Comparison of ENCODE assay signal across 8 mouse cellular contexts in genomic region chr8:8689454-8690145, GRCm38 (mm10). TPM values are rescaled to one million over a fixed set of nuclear protein-coding genes. Genes with fewer than 3 reads are reported as not detected.
DNase-seq lines count a peak whose midpoint lies in the region; ATAC-seq lines count a peak whose summit lies in the region.

No protein-coding gene starts in this region.

- intact Hi-C loops in gastrocnemius, postnatal 36 days (cut with DNase I): loop anchor here (1.0 to 10.0 kb wide), 2 partner anchors 27 to 305 kb away; no protein-coding TSS in a partner anchor
- intact Hi-C loops in left cerebral cortex, postnatal 36 days (cut with DNase I): no loop called here

- DNase-seq in adrenal gland, adult (ENCODE audit: inconsistent age in 2 of 2, low spot score in 1 of 2): peak; percentile 77 to 86
- peak; percentile 68 for DNase-seq in embryo, embryonic 10.5 days (ENCODE audit: low spot score)
- DNase-seq in gastrocnemius, postnatal 36 days: peak; percentile 26 to 46
- DNase-seq in left cerebral cortex, postnatal 36 days (ENCODE audit: low spot score in 2 of 2): peak; percentile 68 to 72
- DNase-seq in mesoderm, embryonic 11.5 days (ENCODE audit: low read depth, low spot score): peak; percentile 61
- DNase-seq in right cerebral cortex, postnatal 4 days: peak; percentile 64
- DNase-seq in urinary bladder, postnatal 4 days (ENCODE audit: low spot score in 2 of 2): peak; percentile 63 to 67

- H3K4me1 ChIP-seq in intestine, embryonic 15.5 days (replicated peaks): peaks cover 20% of the 10 kb centered on the region

- H3K27me3 ChIP-seq in intestine, embryonic 15.5 days (replicated peaks): no peaks in the 10 kb centered on the region

- under 1% methylated on average over 66 of the region's 68 CpGs for WGBS in intestine, embryonic 15.5 days

- peak overlapping the region; percentile 92 for H3K27ac ChIP-seq in intestine, embryonic 15.5 days

- H3K9me3 ChIP-seq in intestine, embryonic 15.5 days: no peaks in the 10 kb centered on the region

- peak overlapping the region; percentile 92 for H3K9ac ChIP-seq in intestine, embryonic 15.5 days

- peak overlapping the region; percentile 68 for H3K4me2 ChIP-seq in intestine, embryonic 15.5 days (replicated peaks)

- H3K36me3 ChIP-seq in intestine, embryonic 15.5 days: no peaks in the 10 kb centered on the region

- ATAC-seq in intestine, embryonic 15.5 days: peak; percentile 79

- H3K4me3 ChIP-seq in intestine, embryonic 15.5 days (replicated peaks): peak overlapping the region; percentile 65

RNA-seq across cellular contexts. Expression of gene Arglu1, which starts 0.7 kb away (rescaled TPM):
- total RNA-seq in gastrocnemius, postnatal 36 days (2021): 10 to 100 TPM; 31.0 to 34.5 TPM
- polyA plus RNA-seq in intestine, embryonic 15.5 days (2015; fragmentation: Nextera tagmentation; extraction: Ambion mirVana): 107 and 121 TPM in 2 replicates
- total RNA-seq in left cerebral cortex, postnatal 36 days (2021): 100 to 1,000 TPM in 1 of 2 experiments, 10 to 100 TPM in 1; 74.8 to 112 TPM

RNA-seq across cellular contexts. Expression of gene Efnb2, which starts 28.6 kb away (rescaled TPM):
- total RNA-seq in gastrocnemius, postnatal 36 days (2021): 1 to 10 TPM; 5.7 to 7.0 TPM
- 14.1 TPM in 2 replicates for polyA plus RNA-seq in intestine, embryonic 15.5 days (2015; fragmentation: Nextera tagmentation; extraction: Ambion mirVana)
- 10 to 100 TPM; 68.7 to 72.0 TPM for total RNA-seq in left cerebral cortex, postnatal 36 days (2021)

Comparison
In these comparisons a context has a peak if more than half of its experiments do, and no peak if none do; other contexts are left out.
1. Peak in every context shown above with its lines: DNase-seq, ATAC-seq, H3K4me3 ChIP-seq and H3K27ac ChIP-seq.
2. RNA of gene Efnb2, which starts 28.6 kb away (total RNA-seq): 68.7 to 72.0 TPM in left cerebral cortex, postnatal 36 days; 5.7 to 7.0 TPM in gastrocnemius, postnatal 36 days; every median in the first group is over 4 times any median in the second.